Mouse (Mus musculus) hindbrain, embryonic 11.5 days (tissue): ENCODE measurements around the gene Taf4. TPM values are rescaled to one million over a fixed set of nuclear protein-coding genes. Genes with fewer than 3 reads are reported as not detected.

ENCODE experiments used
- ATAC-seq: fragments of 200-750 bp; cut with Nextera tagmentation; 2 replicates; pipeline ENCODE4 v1.8.0; 2017; ENCODE audit warnings: mild to moderate bottlenecking, moderate TSS enrichment, moderate library complexity; ENCODE audit not compliant: low FRiP score
- DNase-seq: peaks from one replicate; pipeline ENCODE4 v3.0.0-alpha.2; 2015; ENCODE audit warnings: low spot score
- H3K27ac ChIP-seq: fragments of 300-500 bp; sonication (generic); 2 replicates; pipeline ENCODE4 v1.5.1; 2014; ENCODE audit warnings: mild to moderate bottlenecking, low read depth, low read length
- H3K27me3 ChIP-seq: fragments of 300-500 bp; sonication (generic); 2 replicates; pipeline ENCODE4 v1.6.1; 2014; ENCODE audit warnings: mild to moderate bottlenecking, low read length, moderate library complexity, mixed read lengths; ENCODE audit not compliant: control insufficient read depth, insufficient read depth
- H3K36me3 ChIP-seq: fragments of 300-500 bp; sonication (generic); 2 replicates; pipeline ENCODE4 v1.6.1; 2014; ENCODE audit warnings: mild to moderate bottlenecking, low read length, moderate library complexity, mixed read lengths; ENCODE audit not compliant: control insufficient read depth, insufficient read depth
- H3K4me1 ChIP-seq: fragments of 300-500 bp; sonication (generic); replicated peaks from 2 replicates; pipeline ENCODE4 v1.6.1; 2014; ENCODE audit warnings: low read length, mixed read lengths; ENCODE audit not compliant: control insufficient read depth, insufficient read depth
- H3K4me2 ChIP-seq: fragments of 300-500 bp; sonication (generic); replicated peaks from 2 replicates; pipeline ENCODE4 v1.6.1; 2014; ENCODE audit warnings: mild to moderate bottlenecking, low read depth, low read length
- H3K4me3 ChIP-seq: fragments of 300-500 bp; sonication (generic); 2 replicates; pipeline ENCODE4 v1.5.1; 2014; ENCODE audit warnings: low read depth, low read length
- H3K9ac ChIP-seq: fragments of 300-500 bp; sonication (generic); 2 replicates; pipeline ENCODE4 v1.6.1; 2014; ENCODE audit warnings: low read depth, low read length
- H3K9me3 ChIP-seq: fragments of 300-500 bp; sonication (generic); 2 replicates; pipeline ENCODE4 v1.6.1; 2016; ENCODE audit warnings: low read length; ENCODE audit not compliant: control insufficient read depth
- WGBS: fragments of 180-500 bp; shearing (Covaris S2); extraction: QIAGEN DNeasy Blood & Tissue Kit; methylation state at CpG from one replicate; pipeline ENCODE4 v1.1.7; 2014; 5-methylcytosine and 5-hydroxymethylcytosine counted together
- polyA plus RNA-seq: library from polyadenylated mRNA; unstranded; fragments of >200 nt; fragmentation: Nextera tagmentation; extraction: Ambion mirVana; gene quantifications from 2 replicates; pipeline ENCODE4 v1.2.1, GENCODE M21; 2014

Gene Taf4
- polyA plus RNA-seq, 1 experiment from 2014 or later = 9.2 TPM

- ATAC-seq = no peak
- whole genome bisulfite sequencing = 81% methylated on average over 2 of the region's 2 CpGs
- Histone ChIP-seq H3K27me3 (no peaks in the 10 kb centered on the region), H3K27ac (no peak overlapping the region), H3K9ac (no peak overlapping the region), H3K4me3 (no peak overlapping the region), H3K36me3 (peaks cover 4% of the 10 kb centered on the region; the same call in 1 of the 2 replicates), H3K4me2 (no peak overlapping the region), H3K9me3 (no peaks in the 10 kb centered on the region), H3K4me1 (0 out of 2 replicates have a peak, but pooled peaks cover 5% of the 10 kb centered on the region)
- DNase-seq = peak; percentile 6
Measured at GRCm38 (mm10) chr2:179914246-179914645, 62.2 kb downstream of the Taf4 start.

GRCm38 (mm10) chr2:179913349-179913748 is 63.1 kb downstream of the Taf4 start:
- DNase-seq = no peak
- H3K27ac ChIP-seq = peak overlapping the region; percentile 48; the same call in 1 of the 2 replicates
- H3K4me2 ChIP-seq = no peak overlapping the region
- no peaks in the 10 kb centered on the region for H3K27me3 ChIP-seq
- H3K9me3 ChIP-seq = no peaks in the 10 kb centered on the region
- 51% methylated on average over 15 of the region's 15 CpGs for WGBS
- H3K36me3 ChIP-seq = peaks cover 4% of the 10 kb centered on the region; the same call in 1 of the 2 replicates
- peak; percentile 60; the same call in 1 of the 2 replicates for ATAC-seq
- H3K9ac ChIP-seq = no peak overlapping the region
- 0 out of 2 replicates have a peak, but pooled peaks cover 5% of the 10 kb centered on the region for H3K4me1 ChIP-seq
- H3K4me3 ChIP-seq = no peak overlapping the region

GRCm38 (mm10) chr2:179912911-179913310 is 63.5 kb downstream of the Taf4 start:
- H3K4me1 ChIP-seq = 0 out of 2 replicates have a peak, but pooled peaks cover 5% of the 10 kb centered on the region
- ATAC-seq (no peak), DNase-seq (peak; percentile 21)
- H3K27ac ChIP-seq = peak overlapping the region; percentile 11; the same call in 1 of the 2 replicates
- H3K4me3 ChIP-seq = no peak overlapping the region
- no peaks in the 10 kb centered on the region for H3K9me3 ChIP-seq
- peaks cover 4% of the 10 kb centered on the region; the same call in 1 of the 2 replicates for H3K36me3 ChIP-seq
- 36% methylated on average over 12 of the region's 12 CpGs for WGBS
- no peaks in the 10 kb centered on the region for H3K27me3 ChIP-seq
- no peak overlapping the region for H3K9ac ChIP-seq
- H3K4me2 ChIP-seq = no peak overlapping the region

- H3K4me2 ChIP-seq = no peak overlapping the region
- no peak overlapping the region for H3K9ac ChIP-seq
- H3K36me3 ChIP-seq = no peaks in the 10 kb centered on the region
- no peak for ATAC-seq
- H3K9me3 ChIP-seq = no peaks in the 10 kb centered on the region
- no peak overlapping the region for H3K4me3 ChIP-seq
- DNase-seq = no peak
- H3K27ac ChIP-seq = no peak overlapping the region
- no peaks in the 10 kb centered on the region for H3K27me3 ChIP-seq
- H3K4me1 ChIP-seq = no peaks in the 10 kb centered on the region
- 97% methylated on average over 2 of the region's 2 CpGs for WGBS
Measured at GRCm38 (mm10) chr2:179896949-179897348, 79.5 kb downstream of the Taf4 start.

GRCm38 (mm10) chr2:179891048-179891447 is 85.4 kb downstream of the Taf4 start:
- Histone ChIP-seq H3K9ac (no peak overlapping the region), H3K27me3 (no peaks in the 10 kb centered on the region), H3K27ac (no peak overlapping the region), H3K4me3 (no peak overlapping the region), H3K4me2 (no peak overlapping the region), H3K36me3 (no peaks in the 10 kb centered on the region), H3K4me1 (no peaks in the 10 kb centered on the region), H3K9me3 (no peaks in the 10 kb centered on the region)
- WGBS = 79% methylated on average over 3 of the region's 3 CpGs
- DNase-seq (no peak), ATAC-seq (no peak)

- Histone ChIP-seq H3K4me1 (no peaks in the 10 kb centered on the region), H3K9ac (no peak overlapping the region), H3K27ac (no peak overlapping the region), H3K4me2 (no peak overlapping the region), H3K36me3 (no peaks in the 10 kb centered on the region), H3K4me3 (no peak overlapping the region), H3K27me3 (no peaks in the 10 kb centered on the region), H3K9me3 (no peaks in the 10 kb centered on the region)
- no peak for DNase-seq
- no peak for ATAC-seq
- WGBS = 49% methylated on average over 7 of the region's 7 CpGs
Measured at GRCm38 (mm10) chr2:179884561-179884960, 91.9 kb downstream of the Taf4 start.

- H3K27me3 ChIP-seq = no peaks in the 10 kb centered on the region
- no peak overlapping the region for H3K4me2 ChIP-seq
- DNase-seq (peak; percentile 72), ATAC-seq (no peak)
- no peaks in the 10 kb centered on the region for H3K36me3 ChIP-seq
- H3K4me1 ChIP-seq = no peaks in the 10 kb centered on the region
- no peak overlapping the region for H3K9ac ChIP-seq
- H3K4me3 ChIP-seq = no peak overlapping the region
- H3K27ac ChIP-seq = no peak overlapping the region
- H3K9me3 ChIP-seq = no peaks in the 10 kb centered on the region
- 71% methylated on average over 9 of the region's 9 CpGs for WGBS
Measured at GRCm38 (mm10) chr2:179877551-179878215, 98.8 kb downstream of the Taf4 start.

- no peaks in the 10 kb centered on the region for H3K27me3 ChIP-seq
- H3K36me3 ChIP-seq = no peaks in the 10 kb centered on the region
- WGBS = 6% methylated on average over 3 of the region's 3 CpGs
- no peak overlapping the region for H3K4me3 ChIP-seq
- no peaks in the 10 kb centered on the region for H3K9me3 ChIP-seq
- no peak overlapping the region for H3K27ac ChIP-seq
- ATAC-seq (peak; percentile 62), DNase-seq (peak; percentile 90)
- H3K4me1 ChIP-seq = no peaks in the 10 kb centered on the region
- H3K4me2 ChIP-seq = no peak overlapping the region
- H3K9ac ChIP-seq = no peak overlapping the region
Measured at GRCm38 (mm10) chr2:179875147-179875546, 101.3 kb downstream of the Taf4 start.

- WGBS = 49% methylated on average over 5 of the region's 5 CpGs
- no peaks in the 10 kb centered on the region for H3K27me3 ChIP-seq
- no peak overlapping the region for H3K27ac ChIP-seq
- H3K4me3 ChIP-seq = no peak overlapping the region
- no peaks in the 10 kb centered on the region for H3K9me3 ChIP-seq
- no peak overlapping the region for H3K4me2 ChIP-seq
- ATAC-seq (no peak), DNase-seq (peak; percentile 59)
- no peak overlapping the region for H3K9ac ChIP-seq
- no peaks in the 10 kb centered on the region for H3K4me1 ChIP-seq
- no peaks in the 10 kb centered on the region for H3K36me3 ChIP-seq
Measured at GRCm38 (mm10) chr2:179873315-179873714, 103.1 kb downstream of the Taf4 start.
